Mouse (Mus musculus) heart, postnatal 0 days (tissue): Measurements from ENCODE around the gene Mrpl33.

Experiments
- CTCF ChIP-seq: IDR thresholded peaks from 2 replicates; pipeline ENCODE4 v1.5.1; 2016; ENCODE audit warnings: antibody characterized with exemption, control low read depth, low read depth
- EP300 ChIP-seq: IDR thresholded peaks from 2 replicates; pipeline ENCODE4 v1.6.1; 2016; ENCODE audit warnings: antibody characterized with exemption, low read depth

DNA sequence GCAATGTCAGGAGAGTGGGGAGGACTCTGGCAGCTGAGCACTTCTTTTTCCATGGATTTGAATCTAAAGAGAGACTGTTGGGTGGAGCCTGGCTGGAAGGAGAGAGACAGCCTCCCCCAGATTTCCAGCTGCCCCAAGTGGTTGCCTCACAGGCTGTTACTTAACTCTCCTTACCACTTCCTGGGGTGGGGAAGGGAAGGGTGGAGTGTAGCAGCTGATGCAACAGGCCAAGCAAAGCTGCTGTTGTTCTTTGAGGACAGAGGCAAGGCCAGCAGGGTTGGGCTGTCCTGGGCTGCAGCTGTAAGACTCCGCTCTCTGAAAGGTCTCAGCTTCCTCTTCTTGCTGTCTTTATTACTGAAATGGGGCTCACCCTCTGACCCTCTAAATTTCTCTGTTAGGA lies 5.6 kb downstream of the Mrpl33 start:
- TF ChIP-seq EP300 (no peak), CTCF (no peak)
